Mouse (Mus musculus) testis, adult 2 months (tissue): ENCODE results near the gene Nog.

Experiments
- CTCF ChIP-seq: fragments of 200-500 bp; IDR thresholded peaks from 2 replicates; pipeline ENCODE4 v1.5.1; 2012; ENCODE audit warnings: low read depth, mild to moderate bottlenecking, inconsistent platforms, low read length, moderate library complexity; ENCODE audit not compliant: control insufficient read depth, insufficient read depth, insufficient replicate concordance
- POLR2A ChIP-seq: fragments of 200-500 bp; IDR thresholded peaks from 2 replicates; pipeline ENCODE4 v1.6.1; 2012; ENCODE audit warnings: low read depth, mild to moderate bottlenecking, inconsistent platforms, low read length, moderate library complexity; ENCODE audit not compliant: control insufficient read depth

- TF ChIP-seq CTCF (no peak), POLR2A (no peak)
These were observed 12.2 kb upstream of the Nog start for GRCm38 (mm10) chr11:89314374-89314773.
